Comparison of ENCODE assay signal across 8 mouse cellular contexts in genomic region chr8:91132731-91133130, GRCm38 (mm10).
A peak's percentile ranks its signal among the peaks of the same experiment; 100 is the strongest.
DNase-seq lines count a peak whose midpoint lies in the region; ATAC-seq and TF ChIP-seq lines count a peak whose summit lies in the region.

No protein-coding gene starts in this region.

- no peak for TF ChIP-seq CTCF in lung, embryonic 14.5 days (IDR thresholded peaks at IDR 0.05; ENCODE audit: low read depth)

- ATAC-seq in lung, embryonic 14.5 days (ENCODE audit: insufficient read depth) = no peak
- ATAC-seq in forebrain, embryonic 12.5 days (ENCODE audit: low FRiP score) = no peak
- ATAC-seq in limb, embryonic 11.5 days (ENCODE audit: insufficient number of reproducible peaks, low FRiP score, low TSS enrichment, low read depth) = no peak
- ATAC-seq in neural tube, embryonic 15.5 days (ENCODE audit: low FRiP score) = no peak
- ATAC-seq in megakaryocyte-erythroid progenitor cell, adult 5-6 weeks (replicated peaks; ENCODE audit: low FRiP score, low TSS enrichment, poor library complexity, severe bottlenecking) = no peak

- no peak overlapping the region for H3K27ac ChIP-seq in lung, embryonic 14.5 days (ENCODE audit: low read depth)
- H3K27ac ChIP-seq in forebrain, embryonic 12.5 days = no peak overlapping the region
- H3K27ac ChIP-seq in limb, embryonic 11.5 days (replicated peaks; ENCODE audit: low read depth, low read length) = no peak overlapping the region
- no peak overlapping the region for H3K27ac ChIP-seq in neural tube, embryonic 15.5 days (replicated peaks)

- peaks cover 3% of the 10 kb centered on the region; the same call in 1 of the 2 replicates for H3K4me1 ChIP-seq in lung, embryonic 14.5 days (ENCODE audit: insufficient read depth)
- peaks cover 17% of the 10 kb centered on the region for H3K4me1 ChIP-seq in forebrain, embryonic 12.5 days
- peaks cover 5% of the 10 kb centered on the region; the same call in 1 of the 2 replicates for H3K4me1 ChIP-seq in limb, embryonic 11.5 days (ENCODE audit: control insufficient read depth, insufficient read depth, low read length)
- peaks cover 42% of the 10 kb centered on the region for H3K4me1 ChIP-seq in neural tube, embryonic 15.5 days

- peak overlapping the region; percentile 84 for H3K4me3 ChIP-seq in lung, embryonic 14.5 days (ENCODE audit: low read depth, low read length)
- H3K4me3 ChIP-seq in forebrain, embryonic 12.5 days (replicated peaks) = peak overlapping the region; percentile 89
- H3K4me3 ChIP-seq in limb, embryonic 11.5 days (ENCODE audit: low read depth, low read length) = peak overlapping the region; percentile 87
- peak overlapping the region; percentile 99 for H3K4me3 ChIP-seq in neural tube, embryonic 15.5 days (replicated peaks)

- 74% methylated on average over 4 of the region's 4 CpGs for WGBS in lung, embryonic 14.5 days
- 79% methylated on average over 4 of the region's 4 CpGs for WGBS in forebrain, embryonic 12.5 days
- WGBS in limb, embryonic 11.5 days = 74% methylated on average over 4 of the region's 4 CpGs
- WGBS in neural tube, embryonic 15.5 days = 82% methylated on average over 4 of the region's 4 CpGs

- 0 out of 2 replicates have a peak overlapping the region, but pooled peaks have one; percentile 62 for H3K9ac ChIP-seq in lung, embryonic 14.5 days
- H3K9ac ChIP-seq in forebrain, embryonic 12.5 days = peak overlapping the region; percentile 83; the same call in 1 of the 2 replicates
- no peak overlapping the region for H3K9ac ChIP-seq in limb, embryonic 11.5 days (ENCODE audit: low read length)
- H3K9ac ChIP-seq in neural tube, embryonic 15.5 days (replicated peaks) = peak overlapping the region; percentile 88; the same call in 1 of the 2 replicates

- peak overlapping the region; percentile 85 for H3K4me2 ChIP-seq in lung, embryonic 14.5 days
- peak overlapping the region; percentile 72 for H3K4me2 ChIP-seq in forebrain, embryonic 12.5 days
- H3K4me2 ChIP-seq in limb, embryonic 11.5 days (ENCODE audit: low read depth, severe bottlenecking) = peak overlapping the region; percentile 86; the same call in 1 of the 2 replicates
- peak overlapping the region; percentile 68 for H3K4me2 ChIP-seq in neural tube, embryonic 15.5 days

- H3K36me3 ChIP-seq in lung, embryonic 14.5 days (ENCODE audit: insufficient read depth) = peaks cover 18% of the 10 kb centered on the region
- H3K36me3 ChIP-seq in forebrain, embryonic 12.5 days (replicated peaks) = peaks cover 24% of the 10 kb centered on the region
- H3K36me3 ChIP-seq in limb, embryonic 11.5 days (ENCODE audit: control insufficient read depth, insufficient read depth, low read length) = peaks cover 5% of the 10 kb centered on the region; the same call in 1 of the 2 replicates
- H3K36me3 ChIP-seq in neural tube, embryonic 15.5 days = peaks cover 20% of the 10 kb centered on the region

- DNase-seq in lung, embryonic 14.5 days = no peak
- DNase-seq in lung, postnatal 36 days = no peak
- DNase-seq in limb, embryonic 11.5 days (ENCODE audit: low spot score) = no peak
- no peak for DNase-seq in lung, adult 18-20 months
- no peak for DNase-seq in gastrocnemius, adult 18-20 months (ENCODE audit: low spot score)

- H3K27me3 ChIP-seq in lung, embryonic 14.5 days (ENCODE audit: insufficient read depth, low read length) = no peaks in the 10 kb centered on the region
- no peaks in the 10 kb centered on the region for H3K27me3 ChIP-seq in forebrain, embryonic 12.5 days
- no peaks in the 10 kb centered on the region for H3K27me3 ChIP-seq in limb, embryonic 11.5 days (ENCODE audit: control insufficient read depth, insufficient read depth, low read length)
- H3K27me3 ChIP-seq in neural tube, embryonic 15.5 days (replicated peaks) = no peaks in the 10 kb centered on the region

- H3K9me3 ChIP-seq in lung, embryonic 14.5 days (ENCODE audit: low read depth, low read length) = no peaks in the 10 kb centered on the region
- no peaks in the 10 kb centered on the region for H3K9me3 ChIP-seq in forebrain, embryonic 12.5 days
- no peaks in the 10 kb centered on the region for H3K9me3 ChIP-seq in limb, embryonic 11.5 days (ENCODE audit: control insufficient read depth, low read length)
- no peaks in the 10 kb centered on the region for H3K9me3 ChIP-seq in neural tube, embryonic 15.5 days (replicated peaks)
